Mouse (Mus musculus): ENCODE measurements around the gene Fam209.

The Fam209 gene

DNA sequence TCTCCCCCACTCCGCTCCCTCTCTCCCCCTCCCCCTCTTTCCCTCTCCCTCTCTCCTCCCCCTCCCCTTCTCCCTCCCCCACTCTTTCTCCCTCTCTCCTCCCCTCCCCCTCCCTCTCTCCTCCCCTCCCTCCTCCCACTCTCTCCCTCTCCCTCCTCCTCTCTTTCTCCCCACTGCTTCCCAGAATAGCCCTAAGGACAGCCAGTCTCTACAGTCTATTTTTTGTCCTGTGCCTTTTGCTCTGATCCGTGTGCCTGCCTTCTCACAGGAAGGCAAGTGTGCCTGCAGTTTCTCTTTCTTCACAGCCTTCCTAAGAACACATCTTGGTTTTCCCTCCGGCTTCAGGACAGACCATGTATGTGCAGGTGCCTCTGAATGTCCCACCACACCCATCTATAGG, 5.0 kb downstream of the Fam209 start:
- in situ Hi-C loops (cut with MboI, MseI), result loop anchor here (5.0 kb wide), 1 partner anchor 295 kb away; no protein-coding TSS in a partner anchor

- in situ Hi-C loops (cut with MboI, MseI), result loop anchor here (5.0 kb wide), 1 partner anchor 294 kb away; no protein-coding TSS in a partner anchor
Measured at GRCm38 (mm10) chr2:172477860-172478259, 5.5 kb downstream of the Fam209 start.

- in situ Hi-C loops (cut with MboI, MseI), result no loop called here
Measured at GRCm38 (mm10) chr2:172480296-172480695, 8.0 kb downstream of the Fam209 start.

DNA sequence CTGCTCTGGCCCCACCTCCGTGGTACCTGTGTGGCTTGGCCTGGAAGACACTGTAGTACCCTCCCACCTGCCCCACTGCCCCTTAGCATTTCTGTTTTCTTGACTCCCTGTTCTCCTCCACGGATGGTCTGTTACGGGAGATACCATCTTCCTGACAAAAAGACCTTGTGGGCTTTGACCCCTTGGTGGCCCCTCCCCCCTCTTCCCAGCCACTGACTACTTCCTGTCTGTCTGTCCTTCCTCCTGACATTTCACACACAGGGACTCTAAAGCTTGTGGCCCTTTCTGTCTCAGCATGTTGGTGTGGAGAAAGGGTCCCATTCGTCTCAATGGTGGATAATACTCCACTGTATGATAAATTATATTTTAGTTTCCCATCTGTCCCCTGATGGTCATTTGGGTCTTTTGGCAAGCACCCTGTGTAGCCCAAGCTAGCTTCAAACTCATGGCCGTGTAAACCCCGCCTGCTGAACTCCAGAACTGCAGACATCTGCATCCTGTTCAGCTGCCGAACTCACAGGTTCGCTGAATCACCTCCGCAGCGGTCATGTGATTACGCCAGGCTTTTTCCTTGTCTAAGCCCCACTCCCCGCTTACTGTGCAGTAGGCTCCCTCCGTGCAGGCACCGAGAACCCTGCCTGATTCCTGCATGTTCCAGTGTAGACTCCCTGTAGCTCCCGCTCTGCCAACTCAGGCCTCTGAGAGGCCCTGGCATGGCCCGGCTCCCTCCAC, 9.5 kb downstream of the Fam209 start:
- in situ Hi-C loops (cut with MboI, MseI), result no loop called here

- in situ Hi-C loops (cut with MboI, MseI), result no loop called here
Measured at GRCm38 (mm10) chr2:172483766-172484413, 11.6 kb downstream of the Fam209 start.

- in situ Hi-C loops (cut with MboI, MseI), result no loop called here
Measured at GRCm38 (mm10) chr2:172484696-172485370, 12.5 kb downstream of the Fam209 start.

- in situ Hi-C loops (cut with MboI, MseI), result no loop called here
Measured at GRCm38 (mm10) chr2:172496736-172497345, 24.5 kb downstream of the Fam209 start.

- in situ Hi-C loops (cut with MboI, MseI), result no loop called here
Measured at GRCm38 (mm10) chr2:172498823-172499222, 26.5 kb downstream of the Fam209 start.

DNA sequence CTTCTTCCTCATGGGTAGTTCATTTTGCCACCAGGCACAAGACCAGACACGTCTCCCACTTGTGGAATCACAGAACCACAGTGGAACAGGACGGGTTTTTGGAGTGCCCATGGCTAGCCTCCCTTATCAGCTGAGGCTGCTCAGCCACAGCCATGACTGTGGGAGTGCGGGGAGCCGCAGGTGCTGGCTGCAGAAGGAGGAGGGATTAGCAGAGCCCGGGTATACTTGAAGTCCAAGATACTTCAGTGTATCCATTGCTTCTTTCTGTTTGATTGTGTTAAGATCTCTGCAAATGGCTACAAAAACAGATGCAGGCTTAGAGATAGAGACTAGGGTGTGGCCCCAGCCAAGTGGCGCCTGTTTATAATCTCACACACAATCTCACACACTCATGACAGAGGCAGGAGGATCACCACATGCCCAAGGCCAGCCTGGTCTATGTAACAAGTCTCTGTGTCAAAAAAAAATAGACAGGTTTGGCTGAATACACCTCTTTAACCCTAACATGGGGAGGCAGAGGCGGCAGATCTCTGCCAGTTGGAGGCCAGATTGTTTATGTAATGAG, 28.5 kb downstream of the Fam209 start:
- in situ Hi-C loops (cut with MboI, MseI), result loop anchor here (10.0 kb wide), 1 partner anchor 1226 kb away; no protein-coding TSS in a partner anchor

GRCm38 (mm10) chr2:172501341-172501740, 29.0 kb downstream of the Fam209 start:
- in situ Hi-C loops (cut with MboI, MseI), result loop anchor here (10.0 kb wide), 1 partner anchor 1227 kb away; no protein-coding TSS in a partner anchor

DNA sequence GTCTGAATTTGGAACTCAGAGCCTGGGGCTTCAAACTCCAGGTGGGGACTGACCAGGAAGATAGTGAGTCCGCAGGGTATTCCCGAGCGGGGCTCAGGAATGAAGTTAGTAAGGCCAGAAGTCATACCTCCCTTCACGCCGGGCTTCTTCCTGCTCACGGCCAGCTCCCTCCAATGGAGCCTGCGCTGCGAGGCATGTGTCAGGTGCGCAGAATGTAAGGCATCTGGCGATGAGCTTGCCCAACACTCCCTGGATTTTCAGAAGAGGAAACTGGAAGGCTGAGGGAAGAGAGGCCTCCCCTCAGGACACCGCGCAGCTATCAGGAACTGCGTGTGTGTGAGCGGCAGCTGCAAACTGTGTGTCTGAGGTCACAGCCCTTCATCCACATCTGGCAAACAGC, 29.8 kb downstream of the Fam209 start:
- in situ Hi-C loops (cut with MboI, MseI), result loop anchor here (10.0 kb wide), 1 partner anchor 1227 kb away; no protein-coding TSS in a partner anchor

DNA sequence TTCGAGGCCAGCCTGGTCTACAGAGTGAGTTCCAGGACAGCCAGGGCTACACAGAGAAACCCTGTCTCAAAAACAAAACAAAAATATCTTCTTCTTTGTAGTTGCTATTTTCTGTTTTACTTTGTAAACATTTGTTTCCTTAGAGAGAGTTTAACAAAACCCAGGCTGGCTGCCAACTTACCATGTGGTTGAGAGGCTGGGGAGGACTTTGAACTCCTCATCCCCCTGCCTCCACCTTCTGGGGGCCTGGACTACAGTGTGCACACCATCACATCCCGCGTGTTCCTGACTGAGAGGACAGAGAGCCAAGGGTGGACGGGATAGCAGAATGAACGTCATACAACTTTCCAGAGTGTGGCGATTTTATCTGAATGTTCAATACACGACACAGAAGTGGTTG, 33.8 kb downstream of the Fam209 start:
- in situ Hi-C loops (cut with MboI, MseI), result loop anchor here (10.0 kb wide), 1 partner anchor 1231 kb away; no protein-coding TSS in a partner anchor

DNA sequence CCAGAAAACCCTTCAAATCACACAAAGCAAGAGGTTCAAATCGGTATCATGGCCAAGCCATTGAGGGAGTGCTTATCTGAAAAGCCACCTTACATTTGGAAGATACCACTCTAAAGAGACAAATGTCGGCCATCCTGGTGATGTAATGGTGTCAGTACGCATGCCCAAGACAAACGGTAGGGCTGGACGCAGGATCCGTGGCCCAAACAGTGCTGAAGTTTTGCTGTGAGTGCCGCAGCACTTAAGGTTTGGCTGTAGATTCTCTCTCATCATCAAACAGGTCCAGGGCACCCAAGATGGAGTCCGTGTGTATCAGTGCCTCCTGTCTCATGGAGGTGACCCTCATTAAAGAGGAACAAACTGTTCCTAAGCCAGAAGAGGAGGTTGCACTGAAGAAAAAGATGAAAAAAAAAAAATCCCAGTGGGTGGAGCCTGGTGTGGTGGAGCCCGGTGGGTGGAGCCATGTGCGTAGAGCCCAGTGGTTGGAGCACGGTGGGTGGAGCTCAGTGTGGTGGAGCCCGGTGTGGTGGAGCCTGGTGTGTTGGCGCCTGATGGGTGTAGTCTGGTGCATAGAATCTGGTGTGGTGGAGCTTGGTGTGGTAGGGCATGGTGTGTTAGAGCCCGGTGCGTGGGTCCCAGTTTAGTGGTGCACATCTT, 37.9 kb downstream of the Fam209 start:
- in situ Hi-C loops (cut with MboI, MseI), result no loop called here

DNA sequence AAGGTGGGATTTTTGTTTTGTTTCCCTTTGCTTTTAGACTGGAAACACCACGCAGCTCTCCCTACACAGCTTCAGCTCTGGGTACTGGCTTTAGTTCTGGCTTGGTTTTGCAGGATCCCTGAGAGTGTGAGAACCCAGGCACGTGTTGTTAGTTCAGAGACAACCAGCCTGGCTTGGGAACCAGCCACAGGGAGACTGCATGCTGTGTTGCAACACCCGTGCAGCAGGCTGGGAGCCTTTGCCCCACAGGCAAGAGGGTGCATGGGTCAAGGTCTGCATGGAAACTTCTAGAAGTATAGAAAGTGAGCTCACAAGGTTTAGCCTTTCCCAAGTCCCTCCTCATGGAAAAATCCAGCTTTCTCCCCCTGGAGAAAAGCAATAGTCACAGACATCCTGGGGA, 38.6 kb downstream of the Fam209 start:
- in situ Hi-C loops (cut with MboI, MseI), result no loop called here

DNA sequence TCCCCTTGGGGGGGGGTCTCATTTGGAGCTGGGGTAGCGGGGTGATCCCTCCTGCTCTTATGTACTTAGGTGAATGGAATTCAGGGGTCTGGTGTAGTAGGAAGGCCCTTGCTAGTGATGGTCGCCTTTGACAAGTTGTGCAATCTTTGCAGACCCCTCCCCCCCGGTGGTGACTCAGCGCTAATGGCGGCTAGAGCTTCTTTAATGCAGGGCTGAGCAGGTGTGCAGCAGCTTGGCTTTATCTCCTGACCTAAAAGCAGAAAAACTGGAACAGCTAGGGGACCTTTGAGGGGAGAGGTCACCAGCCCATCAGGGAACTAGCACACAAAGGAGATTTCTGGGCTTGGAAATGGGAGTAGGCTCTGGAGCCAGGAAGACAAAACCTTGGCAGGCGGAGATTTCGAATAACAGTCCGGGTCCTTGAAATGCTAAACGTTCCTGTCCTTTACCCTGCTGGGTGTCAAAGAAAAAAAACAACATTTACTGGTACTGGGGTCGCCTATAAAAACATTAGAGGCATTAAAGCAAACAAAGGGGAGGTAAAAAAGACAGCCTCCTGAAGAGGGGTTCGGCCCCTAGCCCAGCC, 44.2 kb downstream of the Fam209 start:
- in situ Hi-C loops (cut with MboI, MseI), result no loop called here

DNA sequence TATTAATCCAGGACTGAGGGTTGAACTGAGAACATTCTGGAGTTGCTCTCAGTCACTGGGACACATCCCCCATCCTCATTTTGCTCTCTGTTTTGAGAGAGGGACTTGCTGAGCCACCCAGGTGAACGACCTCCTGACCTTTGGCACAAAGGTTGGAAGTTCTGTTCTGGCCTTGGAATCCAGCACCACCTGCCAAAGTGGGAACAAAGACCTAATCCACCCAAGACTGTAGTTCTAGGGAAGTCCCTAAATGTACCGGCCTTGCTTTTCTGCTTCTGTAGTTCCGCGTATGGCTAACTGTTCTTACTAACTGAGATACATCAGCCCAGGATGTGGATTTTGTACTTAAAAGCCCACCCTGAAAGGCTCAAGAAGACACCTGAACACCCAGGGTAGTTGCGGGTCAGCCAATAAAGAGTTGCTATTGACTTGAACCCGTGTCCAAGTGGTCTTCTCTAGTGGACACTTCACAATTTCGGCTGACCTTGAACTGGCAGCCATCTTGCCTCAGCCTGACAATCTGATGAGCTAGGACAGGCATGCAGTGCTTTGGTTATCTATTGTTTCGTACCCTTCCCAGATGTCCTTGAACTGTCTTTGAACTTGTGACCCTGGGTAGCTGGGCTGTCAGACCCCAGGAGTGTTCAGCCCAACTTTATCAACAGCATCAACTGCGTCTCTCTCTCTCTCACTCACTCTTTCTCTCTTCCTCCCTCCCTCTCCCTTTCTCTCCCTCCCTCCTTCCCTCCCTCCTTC, 48.5 kb downstream of the Fam209 start:
- in situ Hi-C loops (cut with MboI, MseI), result no loop called here

GRCm38 (mm10) chr2:172522528-172522927, 50.2 kb downstream of the Fam209 start:
- in situ Hi-C loops (cut with MboI, MseI), result no loop called here
